Mouse (Mus musculus): ENCODE measurements at regions not wholly inside any gene's neighbourhood (a gene's known extent, or its start where the extent isn't known, plus 50 kb on each side); places are given as distances from the start of the nearest gene placed in this dataset.

DNA sequence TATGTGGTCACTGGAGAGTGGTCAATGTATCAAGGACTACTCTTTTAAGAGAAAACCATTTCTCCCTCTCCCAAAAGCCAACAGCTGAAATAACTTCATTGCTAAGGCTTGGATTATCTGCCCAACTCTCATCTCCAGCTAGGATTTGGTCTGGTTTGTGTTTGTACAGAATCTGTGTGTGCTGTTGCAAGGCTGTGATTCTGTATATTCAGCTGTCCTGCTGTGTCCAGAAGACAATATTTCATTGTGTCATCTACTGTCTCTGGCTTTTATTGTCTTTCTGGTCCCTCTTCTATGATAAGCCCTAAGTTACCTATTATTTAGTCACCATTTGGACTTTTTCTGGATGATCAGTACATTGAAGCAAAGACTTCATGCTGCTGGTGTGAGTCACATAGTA lies 110.9 kb downstream of the Cenpc1 start:
- no peak for DNase-seq (ENCODE audit: low spot score in 2 of 2)

DNA sequence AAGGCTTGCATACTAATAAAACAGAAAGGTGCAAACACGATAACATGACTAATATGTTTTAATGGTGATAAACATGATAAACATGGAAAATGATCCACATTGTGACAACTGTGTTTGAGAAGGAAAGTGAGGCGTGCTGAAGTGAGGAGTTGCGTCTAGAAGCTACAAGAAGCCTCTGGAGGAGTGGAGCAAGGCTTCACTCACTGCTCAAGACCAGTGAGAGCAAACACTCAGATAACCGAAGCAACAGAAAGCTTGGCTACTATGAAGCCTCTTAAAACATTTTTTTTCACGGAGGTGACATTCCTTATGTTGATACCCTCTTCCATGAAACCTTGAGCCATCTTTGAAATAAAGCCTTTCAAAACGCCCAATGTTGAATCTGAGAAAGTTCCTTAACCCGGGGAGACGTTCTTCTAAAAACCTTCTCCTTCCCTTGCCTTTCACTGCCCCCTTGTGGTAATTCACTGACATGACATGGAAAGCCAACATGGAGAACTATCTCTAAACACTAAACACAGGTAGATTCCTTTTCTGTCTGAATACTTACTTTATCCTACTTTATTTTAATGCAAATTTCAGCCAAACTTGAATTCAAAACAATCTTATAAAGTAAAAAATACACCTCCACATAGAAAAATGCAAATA lies 128.6 kb downstream of the Cenpc1 start:
- peak; percentile 50 to 70 for DNase-seq (ENCODE audit: low spot score in 2 of 2)

DNA sequence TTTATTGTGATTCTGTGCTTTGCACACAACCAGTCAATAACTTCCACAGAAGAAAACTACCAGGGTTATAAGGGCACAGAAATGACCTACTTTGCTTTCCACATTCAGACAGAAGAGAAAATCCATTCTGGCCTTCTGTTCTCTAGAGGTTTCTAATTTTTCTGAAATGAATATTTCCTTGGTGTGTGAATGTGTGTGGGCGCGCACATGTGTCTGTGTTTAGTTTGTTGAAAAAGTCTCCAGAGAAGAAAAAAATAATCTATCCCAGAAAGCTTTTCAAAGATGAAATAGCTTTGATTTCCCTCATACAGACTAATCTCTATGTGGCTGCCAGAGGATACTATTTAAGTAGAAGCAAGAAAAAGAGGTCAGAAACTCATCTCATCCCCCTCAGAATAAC lies 147.1 kb downstream of the Cenpc1 start:
- peak; percentile 30 to 45 for DNase-seq (ENCODE audit: low spot score in 2 of 2)

DNA sequence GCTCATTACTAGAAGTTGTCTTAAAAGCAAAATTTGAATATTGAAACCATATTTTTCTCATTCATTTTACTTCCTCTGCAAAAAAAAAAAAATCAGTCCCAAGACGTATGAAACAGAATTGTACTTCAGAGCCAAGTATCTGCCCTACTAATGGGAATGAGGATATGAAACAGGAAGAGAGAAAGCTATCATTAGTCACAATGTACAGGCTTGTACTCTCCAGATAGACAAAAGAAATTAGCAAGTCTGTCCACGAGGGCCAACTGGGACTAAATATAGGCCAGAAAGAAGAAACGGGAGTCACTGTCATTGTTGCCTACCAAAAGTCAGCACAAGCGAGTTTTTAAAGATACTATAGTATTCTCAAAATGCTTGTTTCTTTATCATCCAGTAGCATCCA lies 150.4 kb downstream of the Cenpc1 start:
- no peak for DNase-seq (ENCODE audit: low spot score in 2 of 2)

DNA sequence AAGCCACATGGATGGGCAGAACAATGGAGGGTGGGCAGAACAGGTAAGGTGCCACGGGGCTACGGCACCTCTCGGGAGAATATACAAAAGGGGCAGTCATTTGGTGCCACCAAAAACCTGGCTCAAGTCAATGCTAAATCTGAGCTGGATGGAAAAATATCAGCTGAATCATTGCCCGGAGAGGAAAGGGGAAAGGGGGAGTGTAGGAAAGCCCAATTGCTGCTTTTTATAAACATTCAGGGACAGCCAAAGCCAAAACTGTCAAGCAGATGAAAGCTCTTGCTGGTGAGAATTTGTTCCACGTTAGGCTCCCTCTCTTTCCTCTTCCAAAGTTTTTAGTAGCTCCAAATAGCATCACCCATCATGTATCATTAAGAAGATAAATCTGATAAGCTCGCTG lies 168.9 kb downstream of the Cenpc1 start:
- no peak for DNase-seq (ENCODE audit: low spot score in 2 of 2)

DNA sequence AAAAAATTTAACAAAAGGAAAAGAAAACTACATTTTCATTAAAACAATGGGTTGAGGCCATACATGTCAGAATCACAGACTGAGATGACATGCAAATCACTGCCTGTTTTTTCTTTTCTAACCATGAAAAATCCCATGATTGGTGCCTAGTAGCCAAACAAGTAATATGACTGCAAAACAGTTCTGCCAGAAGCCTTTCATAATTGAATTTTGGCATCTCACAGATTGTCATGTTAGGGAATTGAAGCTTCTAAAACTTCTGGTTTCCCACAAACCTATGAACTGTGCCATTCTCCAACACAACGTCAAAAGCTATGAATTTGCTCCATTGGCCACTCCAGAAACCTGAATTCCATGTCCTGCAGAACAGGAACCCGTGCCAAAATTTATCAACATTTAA lies 169.6 kb downstream of the Cenpc1 start:
- no peak for DNase-seq (ENCODE audit: low spot score in 2 of 2)

DNA sequence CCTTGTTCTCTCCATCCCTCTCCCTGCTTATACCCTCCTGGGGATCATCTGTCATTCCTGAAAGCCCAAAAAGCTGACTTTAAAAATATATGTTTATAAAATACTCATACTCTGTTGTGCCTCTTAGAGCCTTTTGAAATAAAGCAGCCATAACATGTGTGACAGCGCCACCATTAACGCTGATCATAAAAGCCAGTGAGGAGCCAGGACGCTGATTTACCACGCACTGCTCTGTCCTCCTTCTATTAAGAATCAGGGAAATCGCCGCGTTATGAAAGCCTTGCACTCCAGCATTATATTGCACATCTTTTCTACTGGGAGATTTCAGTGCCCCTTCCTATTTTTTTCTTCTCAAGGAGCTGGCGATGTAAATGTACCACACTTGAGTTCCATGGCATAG lies 195.1 kb downstream of the Cenpc1 start:
- no peak for DNase-seq (ENCODE audit: low spot score in 2 of 2)

DNA sequence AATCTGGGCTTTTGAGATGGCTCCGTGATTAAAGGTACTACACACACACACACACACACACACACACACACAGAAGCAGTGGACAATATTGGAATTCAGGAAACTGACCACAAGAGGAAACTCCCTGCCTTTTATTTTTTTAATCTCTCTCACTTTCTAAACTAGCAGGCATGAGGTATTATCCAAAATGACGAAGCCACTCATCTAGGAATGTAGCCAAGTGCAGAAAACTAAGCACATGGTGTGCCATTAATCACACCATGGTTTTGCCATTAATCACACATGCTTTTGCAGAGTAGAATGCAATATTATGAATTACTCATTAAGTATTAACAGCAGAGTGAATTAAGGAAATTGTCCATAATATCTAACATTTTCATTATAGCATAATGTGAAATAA lies 232.8 kb downstream of the Cenpc1 start:
- DNase-seq (ENCODE audit: low spot score in 2 of 2): no peak

DNA sequence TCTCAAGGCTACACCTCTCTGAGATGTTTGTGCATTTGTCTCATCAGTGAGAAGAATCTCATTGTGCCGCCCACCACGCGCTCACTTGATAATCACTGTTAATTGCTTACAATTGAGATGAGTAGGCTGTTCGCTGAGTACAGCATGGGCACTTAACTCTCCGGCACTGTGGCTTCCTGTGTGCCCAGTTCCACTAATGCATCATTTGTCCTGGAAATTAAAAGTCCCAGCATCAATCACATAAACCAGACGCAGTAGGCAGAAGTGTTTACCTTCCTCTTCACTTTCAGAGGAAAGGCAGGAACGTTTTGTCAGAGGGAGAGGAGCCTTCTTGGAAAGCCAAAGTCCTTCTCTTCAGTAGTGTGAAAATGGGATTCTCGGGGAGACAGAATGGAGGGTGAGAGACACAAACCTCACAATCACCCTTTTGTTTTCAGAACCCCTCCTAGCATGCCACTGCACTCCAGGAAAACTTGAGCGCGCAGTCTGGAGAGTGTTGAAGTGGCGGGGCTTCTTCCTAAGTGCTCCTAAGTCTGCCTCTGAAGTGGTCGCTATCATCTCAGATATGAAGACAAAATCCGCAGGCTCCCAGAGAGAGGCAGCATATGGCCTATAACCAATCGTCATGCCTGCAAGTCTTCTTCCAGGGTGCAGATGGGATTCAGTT lies 269.7 kb downstream of the Cenpc1 start:
- DNase-seq (ENCODE audit: low spot score in 2 of 2): peak in 1 of 2 experiments; percentile 4

DNA sequence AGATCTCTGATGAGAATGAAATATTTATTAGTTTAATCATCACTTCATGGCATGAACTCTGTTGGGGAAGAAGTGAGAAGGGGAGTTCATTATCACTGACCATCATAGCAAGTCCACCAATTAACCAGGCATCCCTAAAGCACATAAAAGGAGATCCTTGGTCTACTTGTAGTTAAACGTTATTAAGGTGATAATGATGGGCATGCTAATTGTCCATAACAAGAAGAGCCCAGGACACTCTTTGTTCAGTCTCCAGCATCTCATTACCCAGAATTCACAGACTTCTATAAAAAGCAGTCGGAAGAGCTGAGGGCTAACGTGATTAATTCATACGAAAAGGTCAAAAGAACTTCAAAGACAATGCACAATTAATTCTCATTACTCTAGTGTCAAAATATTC lies 272.2 kb downstream of the Cenpc1 start:
- DNase-seq (ENCODE audit: low spot score in 2 of 2): no peak

DNA sequence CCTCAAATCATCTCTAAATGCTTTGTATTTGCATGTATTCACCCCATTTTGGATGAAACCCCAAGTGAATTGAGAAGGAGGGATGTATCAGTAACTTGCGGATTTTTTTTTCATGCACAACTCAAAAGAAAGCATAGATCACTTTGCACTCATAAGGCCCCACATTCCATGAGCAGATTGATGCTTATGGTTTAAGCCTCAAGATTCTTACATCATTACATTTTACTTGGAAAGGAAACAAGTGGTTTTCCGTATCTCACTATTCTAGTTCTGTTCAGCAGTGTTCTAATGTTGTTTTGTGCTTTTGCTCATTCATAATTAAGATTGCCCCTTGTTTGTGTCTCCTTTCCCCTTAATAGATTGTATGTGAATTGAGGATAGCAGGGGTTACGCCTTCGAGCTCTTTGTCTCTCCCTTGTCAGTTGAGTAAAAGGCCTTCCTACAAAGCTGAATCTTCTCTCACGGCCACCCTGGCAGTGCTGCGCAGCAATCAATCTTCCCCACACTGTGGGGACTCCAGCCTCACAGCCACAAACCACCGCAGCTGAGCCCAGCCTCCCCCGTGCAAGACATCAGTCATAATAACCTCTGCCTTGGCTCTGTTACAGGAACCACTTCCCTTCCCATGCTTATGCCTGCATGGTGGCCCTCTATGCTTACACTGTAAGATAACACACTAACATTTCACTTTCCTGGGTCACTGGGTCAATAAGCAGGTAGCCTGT lies 284.5 kb downstream of the Cenpc1 start:
- DNase-seq (ENCODE audit: low spot score in 2 of 2): no peak

DNA sequence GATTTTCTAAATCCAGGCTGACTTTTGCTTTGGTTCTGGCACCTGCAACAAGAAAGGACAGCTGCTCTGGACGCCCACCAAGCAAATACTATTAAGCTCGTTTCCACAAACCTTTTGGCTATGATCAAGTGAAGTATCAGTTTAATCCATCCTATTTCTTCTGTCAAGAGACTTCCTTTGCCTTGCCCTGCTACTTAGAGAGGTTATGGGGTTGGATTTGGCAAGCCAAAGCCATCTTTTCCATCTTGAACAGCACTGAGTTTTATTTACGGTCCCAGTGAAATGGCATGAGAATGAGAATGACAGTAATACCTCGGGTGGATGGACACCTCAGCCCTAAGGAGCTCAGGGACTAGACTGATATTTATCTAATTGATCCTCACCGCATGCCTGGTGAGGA lies 285.4 kb downstream of the Cenpc1 start:
- no peak for DNase-seq (ENCODE audit: low spot score in 2 of 2)

DNA sequence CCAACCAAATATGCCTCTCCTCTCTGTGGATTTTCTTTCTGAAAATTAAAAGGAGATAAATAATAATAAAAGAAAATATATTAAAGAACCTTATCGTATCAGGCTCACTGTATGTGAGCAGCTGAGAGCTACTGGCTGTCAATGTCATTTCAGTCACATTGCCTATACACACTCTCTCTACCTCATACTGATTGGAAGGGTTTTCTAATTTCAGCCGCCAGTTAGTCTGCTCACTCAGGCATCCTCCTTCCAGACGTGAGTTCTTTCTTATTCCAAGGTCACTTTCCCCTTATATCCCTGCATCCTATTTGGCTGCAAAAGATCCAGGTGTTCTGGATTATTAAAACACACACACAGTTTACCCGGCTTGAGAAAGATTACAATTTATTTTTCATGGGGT lies 286.2 kb downstream of the Cenpc1 start:
- no peak for DNase-seq (ENCODE audit: low spot score in 2 of 2)

DNA sequence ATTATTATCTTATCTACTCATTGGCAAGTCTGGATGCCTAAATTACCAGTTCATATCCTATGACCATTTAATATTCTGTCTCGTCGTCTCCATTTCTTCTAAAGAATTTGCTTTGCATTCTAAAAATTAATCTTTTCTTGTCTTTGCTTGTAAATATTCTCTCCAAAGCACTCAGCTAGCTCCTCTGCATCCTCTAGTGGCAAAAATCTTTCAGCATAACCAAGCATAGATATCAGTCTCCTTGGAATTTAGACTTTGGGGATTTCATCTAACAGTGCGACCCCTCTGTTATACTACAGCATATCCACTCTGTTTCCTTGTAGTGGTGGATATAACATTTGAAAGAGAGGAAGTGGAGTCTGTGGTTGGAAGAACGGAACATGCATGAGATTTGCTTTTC lies 292.7 kb downstream of the Cenpc1 start:
- DNase-seq (ENCODE audit: low spot score in 2 of 2): no peak

DNA sequence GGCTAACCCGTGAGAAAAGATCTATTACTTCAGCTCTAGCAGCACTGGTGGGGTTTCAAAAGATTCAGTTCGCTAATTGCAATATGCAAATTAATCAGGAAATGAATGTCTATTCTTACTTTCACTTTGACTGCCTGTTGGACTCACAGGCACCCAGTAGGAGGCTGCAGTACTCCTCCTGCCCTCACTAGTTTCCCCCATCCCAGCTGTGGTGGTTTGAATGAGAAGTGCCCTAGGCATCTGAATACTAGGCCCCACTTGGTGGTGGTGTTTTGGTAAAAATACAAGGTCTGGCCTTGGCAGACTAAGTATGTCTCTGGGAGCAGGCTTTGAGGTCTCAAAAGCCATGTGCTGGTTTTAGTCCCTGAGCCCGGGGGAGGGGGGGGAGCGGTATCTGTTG lies 293.3 kb downstream of the Cenpc1 start:
- DNase-seq (ENCODE audit: low spot score in 2 of 2): no peak

DNA sequence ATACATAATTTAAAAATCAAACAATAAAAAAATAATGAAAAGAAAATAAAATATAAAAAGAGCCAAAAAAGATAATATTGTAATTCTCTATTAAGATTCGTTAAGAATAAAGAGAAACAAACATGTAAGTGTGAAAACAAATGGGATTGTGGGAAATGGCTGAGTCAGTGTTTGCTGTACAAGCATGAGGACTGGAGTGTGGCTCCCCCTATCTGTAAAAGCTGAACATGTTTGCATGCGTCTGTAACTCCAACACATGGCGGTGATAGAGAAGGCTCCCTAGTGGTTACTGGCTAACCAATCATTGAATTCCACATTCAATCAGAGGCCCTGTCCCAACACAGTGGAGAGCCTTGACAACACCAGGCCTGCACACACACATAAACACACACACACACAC lies 298.2 kb downstream of the Cenpc1 start:
- DNase-seq (ENCODE audit: low spot score in 2 of 2): no peak

DNA sequence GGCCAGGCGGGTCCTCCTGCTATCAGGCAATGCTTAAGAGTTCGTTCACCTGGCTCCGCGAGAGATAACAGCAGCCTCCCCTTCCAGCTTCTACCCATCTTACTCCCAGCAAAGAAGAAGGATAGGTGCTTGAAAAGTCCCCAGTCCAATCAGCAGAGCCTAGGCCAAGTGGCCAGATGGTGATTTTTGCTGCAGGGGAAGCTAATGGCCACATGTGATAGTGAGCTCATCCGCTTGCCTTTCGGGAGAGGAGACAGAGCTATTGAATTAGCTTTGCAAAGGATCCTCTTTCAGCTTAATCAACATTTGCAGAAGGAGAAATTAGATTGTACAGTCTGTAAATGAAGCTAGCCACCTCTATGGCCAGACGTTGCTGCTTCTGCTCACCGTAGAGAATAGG lies 308.7 kb downstream of the Cenpc1 start:
- DNase-seq (ENCODE audit: low spot score in 2 of 2): no peak

DNA sequence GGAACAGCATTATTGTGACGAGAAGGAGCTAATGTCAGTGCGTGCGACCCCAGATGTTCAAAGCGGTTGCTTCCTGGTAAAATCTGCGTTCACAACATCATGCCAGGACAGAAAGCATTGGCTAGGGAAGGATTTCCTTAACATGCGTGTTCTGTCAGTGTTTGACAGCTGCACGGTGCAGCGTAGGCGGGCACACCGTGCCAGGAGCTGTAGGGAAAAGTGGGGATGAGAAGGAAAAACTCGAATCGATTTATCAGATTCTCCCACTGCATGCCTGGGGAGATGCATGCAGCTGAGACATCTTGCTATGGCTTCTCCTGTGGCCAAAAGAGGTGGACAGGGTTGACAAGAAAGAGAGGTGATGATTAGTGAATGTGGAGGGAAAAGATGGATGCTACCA lies 311.2 kb downstream of the Cenpc1 start:
- DNase-seq (ENCODE audit: low spot score in 2 of 2): no peak

DNA sequence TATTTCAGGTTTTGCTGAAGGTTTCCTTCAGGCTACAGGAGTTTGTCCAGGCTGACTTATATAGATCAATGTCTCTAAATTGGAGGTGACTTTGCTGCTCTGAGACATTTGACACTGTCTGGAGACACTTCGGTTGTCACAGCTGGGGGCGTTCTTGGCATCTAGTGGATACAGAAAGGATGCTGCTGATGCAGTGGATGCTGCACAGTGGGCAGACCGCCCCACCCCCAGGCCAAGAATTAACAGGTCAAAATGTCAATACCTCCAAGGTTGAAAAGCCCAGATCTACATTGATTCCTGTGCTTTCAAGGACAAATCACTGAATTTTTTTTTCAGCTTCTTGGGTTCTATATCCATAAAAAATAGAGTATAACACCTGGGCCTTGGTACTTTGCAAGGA lies 312.3 kb downstream of the Cenpc1 start:
- no peak for DNase-seq (ENCODE audit: low spot score in 2 of 2)

DNA sequence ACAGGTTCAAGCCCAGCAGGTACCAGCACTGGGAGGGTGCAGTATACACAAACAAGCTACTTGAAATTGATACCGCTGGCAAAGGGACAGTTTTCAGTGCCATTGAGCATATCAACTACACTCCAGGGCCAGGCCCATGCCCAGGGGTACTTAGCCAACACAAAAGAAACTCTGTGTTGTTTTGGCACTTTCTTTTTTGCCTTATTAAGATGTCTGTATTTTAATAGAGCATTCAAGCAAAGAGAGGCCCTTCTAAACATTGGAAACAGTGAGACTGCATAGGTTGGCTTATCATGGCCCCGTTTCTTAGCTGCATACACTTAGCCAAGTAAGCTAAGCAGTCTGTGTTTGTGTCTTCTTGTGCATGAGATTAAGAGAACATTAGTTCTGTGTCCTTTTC lies 313.7 kb downstream of the Cenpc1 start:
- DNase-seq (ENCODE audit: low spot score in 2 of 2): no peak

DNA sequence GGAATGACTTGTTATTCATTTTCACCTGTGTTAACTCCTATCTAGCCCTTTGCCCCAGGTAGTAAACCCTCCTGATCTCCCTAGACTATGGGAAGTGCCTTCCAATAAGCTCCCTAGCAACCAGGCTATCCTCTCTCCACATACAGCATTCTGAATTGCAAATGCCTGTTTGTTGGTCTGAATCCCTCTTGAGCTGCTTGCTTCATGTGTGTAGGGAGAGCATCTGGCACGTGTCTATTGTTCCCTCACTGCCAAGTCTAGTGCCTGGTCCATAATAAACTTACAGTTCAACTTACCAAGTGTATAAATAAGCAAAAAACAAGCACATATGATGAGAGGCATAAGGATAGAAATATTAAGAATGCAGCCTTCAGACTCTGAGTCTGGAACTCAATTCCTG lies 314.5 kb downstream of the Cenpc1 start:
- DNase-seq (ENCODE audit: low spot score in 2 of 2): no peak

DNA sequence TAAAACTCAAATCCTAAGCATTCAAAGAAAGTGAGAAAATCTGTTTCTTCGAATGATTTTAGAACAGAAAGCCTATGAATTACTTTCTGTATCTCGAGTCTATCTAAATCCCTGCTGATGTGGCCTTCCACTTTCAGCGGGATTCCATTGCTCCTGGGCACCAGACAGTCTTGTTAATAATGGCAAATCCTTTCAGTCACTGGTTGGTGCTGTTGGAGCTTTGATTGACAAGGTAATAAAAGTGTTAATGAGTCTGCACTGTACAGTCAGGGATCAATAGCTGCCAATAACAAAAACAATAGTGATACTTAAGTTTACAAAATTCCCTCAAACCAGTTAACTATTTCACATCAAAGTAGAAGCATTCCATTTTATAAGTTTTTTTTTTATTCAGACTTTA lies 335.8 kb downstream of the Cenpc1 start:
- no peak for DNase-seq (ENCODE audit: low spot score in 2 of 2)

DNA sequence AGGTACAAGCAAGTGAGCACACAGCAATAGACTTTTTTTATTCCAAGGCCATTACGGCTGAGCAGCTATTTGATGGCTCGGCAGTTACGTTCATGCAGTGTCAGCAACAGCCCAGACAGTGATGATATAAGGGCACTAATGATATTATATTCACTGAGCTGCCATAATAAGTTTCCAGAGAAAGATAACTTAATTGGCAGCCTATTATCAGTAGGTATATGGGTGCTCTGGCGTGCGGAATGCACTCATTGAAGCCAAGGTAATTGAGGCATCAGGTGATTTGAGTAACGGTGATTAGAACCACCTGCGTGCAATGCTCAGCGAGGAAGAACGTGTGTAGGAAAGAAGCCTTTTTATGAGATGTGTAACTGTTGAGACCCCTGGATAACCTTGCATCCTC lies 358.0 kb downstream of the Cenpc1 start:
- no peak for DNase-seq (ENCODE audit: low spot score in 2 of 2)
